Mouse (Mus musculus): Measurements from ENCODE around the gene Gm26661. TPM values are rescaled to one million over a fixed set of nuclear protein-coding genes. Genes with fewer than 3 reads are reported as not detected.

Gene Gm26661
- not detected for total RNA-seq (2021)
- long read RNA-seq, experiment 1, result 0 reads
- long read RNA-seq, experiment 2, result 0 reads

DNA sequence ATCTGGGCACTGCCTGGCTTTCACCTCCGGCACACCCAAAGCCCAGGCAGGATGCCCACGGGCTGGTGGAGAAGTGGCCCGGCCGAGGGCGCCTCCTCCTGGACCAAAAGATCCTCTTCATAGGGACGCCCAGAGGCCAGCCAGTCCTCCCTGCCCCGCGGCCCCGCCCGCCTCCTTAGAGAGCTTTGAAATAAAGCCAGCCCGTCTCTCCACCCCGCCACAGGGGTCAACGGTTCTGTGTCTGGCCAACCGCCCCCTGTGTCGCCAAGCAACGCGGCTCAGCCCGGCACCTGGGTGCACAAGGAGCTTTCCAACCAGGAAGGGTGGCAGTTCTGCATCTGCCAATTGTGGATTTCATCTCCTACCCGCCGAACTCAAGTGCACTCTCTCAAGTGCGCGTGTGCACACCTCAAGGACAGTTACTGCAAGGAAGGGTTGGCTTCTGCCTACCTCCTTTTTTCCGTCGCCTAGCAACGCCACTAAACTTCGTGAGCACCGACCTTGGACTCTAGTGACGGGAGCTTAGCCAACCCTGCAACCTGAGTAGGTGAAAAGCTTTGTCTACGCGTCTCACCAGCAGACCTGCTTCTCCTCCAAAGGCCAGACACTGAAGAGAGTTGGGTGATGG, at the start of gene Gm26661:
Gene Gm26661 (plus strand): TSS at position 56 of the 628 bp plus-strand sequence.
- Histone ChIP-seq H3K27ac (no peak within 1 kb of the TSS), H3K4me3 (peak within 1 kb of the TSS; percentile 43)
- intact Hi-C loops (cut with DNase I), result no loop called here
- peak; percentile 42 to 47 for DNase-seq (ENCODE audit: extremely low spot score in 1 of 2, low spot score in 2 of 2)
- peak; percentile 33 for TF ChIP-seq CTCF (IDR thresholded peaks at IDR 0.05)

DNA sequence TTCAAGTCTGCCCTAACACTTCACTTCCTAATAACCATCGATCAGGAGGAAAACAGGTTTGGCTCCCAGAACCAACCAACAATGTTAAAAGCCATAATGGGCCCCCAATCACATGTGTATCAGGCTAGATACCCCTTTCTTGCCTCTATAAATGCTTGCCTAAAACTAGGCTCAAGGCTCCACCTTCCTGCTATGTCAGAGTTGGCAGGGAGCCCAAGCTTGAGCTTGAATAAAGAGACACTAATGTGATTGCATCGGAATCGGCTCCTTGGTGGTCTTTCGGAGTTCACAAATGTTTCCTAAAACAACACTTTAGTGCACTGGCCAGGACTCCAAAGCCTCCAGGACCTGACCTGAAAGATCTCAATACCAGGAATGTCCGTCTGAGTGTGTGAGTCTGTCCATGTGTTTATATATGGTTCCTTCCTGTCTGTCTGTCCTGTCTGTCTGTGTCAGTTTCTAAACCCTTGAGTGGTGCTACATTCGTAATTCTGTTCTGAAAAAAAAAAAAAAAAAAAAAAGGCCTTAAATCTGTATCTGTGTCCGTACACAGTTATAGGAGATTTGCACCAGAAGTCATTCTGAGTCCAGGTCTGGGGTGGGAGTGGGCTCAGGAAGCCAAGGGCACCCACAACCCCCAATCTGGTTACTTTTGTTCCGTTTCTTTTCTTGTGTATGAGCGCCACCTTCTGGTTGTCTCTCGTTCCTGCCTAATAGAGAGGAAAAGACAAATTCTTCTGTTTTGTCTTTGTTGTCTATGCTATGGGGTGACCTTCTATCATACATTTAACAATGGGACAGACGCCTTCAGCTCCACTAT, 42.2 kb upstream of the Gm26661 start:
- no peak overlapping the region for H3K4me3 ChIP-seq
- no peak overlapping the region for H3K27ac ChIP-seq
- TF ChIP-seq CTCF (IDR thresholded peaks at IDR 0.05), result peak; percentile 80
- intact Hi-C loops (cut with DNase I), result no loop called here
- peak; percentile 40 to 53 for DNase-seq (ENCODE audit: extremely low spot score in 1 of 2, low spot score in 2 of 2)

DNA sequence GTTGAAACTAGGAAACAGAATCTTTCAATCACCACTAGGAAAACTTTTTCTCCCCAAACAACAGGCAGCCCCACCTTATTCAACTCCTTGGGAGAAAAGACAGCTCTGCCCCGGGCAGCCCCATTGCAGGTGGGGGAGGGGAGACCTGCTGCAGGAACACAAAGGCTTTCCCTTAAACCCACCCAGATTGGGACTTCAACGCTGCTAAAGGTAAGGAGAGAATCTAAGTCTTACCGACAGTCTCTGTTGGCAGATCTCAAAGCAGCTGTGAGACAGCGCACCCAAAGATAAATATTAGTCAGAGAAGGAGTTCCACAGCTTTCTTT, 41.7 kb upstream of the Gm26661 start:
- intact Hi-C loops (cut with DNase I), result no loop called here
- DNase-seq (ENCODE audit: extremely low spot score in 1 of 2, low spot score in 2 of 2), result no peak
- no peak overlapping the region for H3K27ac ChIP-seq
- no peak overlapping the region for H3K4me3 ChIP-seq
- no peak for TF ChIP-seq CTCF (IDR thresholded peaks at IDR 0.05)

DNA sequence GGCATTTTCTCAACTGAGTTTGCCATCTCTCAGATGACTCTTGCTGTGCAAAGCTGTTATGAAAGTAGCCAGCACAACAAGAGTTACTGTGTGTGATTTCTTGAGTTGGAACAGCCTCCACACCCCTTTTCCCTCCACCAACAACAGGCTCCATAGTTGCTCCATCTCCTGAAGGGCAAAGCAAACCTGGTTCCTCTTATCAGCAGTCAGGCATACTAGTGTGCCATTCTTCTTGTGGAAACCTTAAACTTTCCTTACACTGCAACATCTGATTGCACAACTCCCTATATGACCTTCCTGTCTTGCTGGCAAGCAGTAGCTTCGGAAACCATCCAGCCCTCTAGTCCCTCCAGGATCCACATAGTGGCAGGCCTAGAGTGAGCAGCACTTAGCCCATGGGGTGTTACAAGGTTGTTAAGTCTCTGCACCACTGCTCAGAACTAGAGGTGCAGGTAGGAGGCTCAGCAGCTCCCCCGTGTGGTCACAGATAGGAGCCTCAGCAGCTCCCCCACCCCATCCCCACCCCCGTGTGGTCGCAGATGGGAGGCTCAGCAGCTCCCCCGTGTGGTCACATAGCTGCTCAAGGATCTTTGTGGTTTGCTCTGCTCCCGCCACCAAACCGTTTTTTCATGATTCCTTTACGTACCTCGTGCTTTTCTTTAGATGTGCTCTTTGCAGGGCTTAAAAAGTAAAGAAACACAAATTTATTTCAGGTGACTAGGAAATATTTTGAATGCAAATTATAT, 25.6 kb upstream of the Gm26661 start:
- intact Hi-C loops (cut with DNase I), result no loop called here
- no peak overlapping the region for H3K27ac ChIP-seq
- TF ChIP-seq CTCF (IDR thresholded peaks at IDR 0.05), result peak; percentile 99
- peak; percentile 73 to 82 for DNase-seq (ENCODE audit: extremely low spot score in 1 of 2, low spot score in 2 of 2)
- no peak overlapping the region for H3K4me3 ChIP-seq

DNA sequence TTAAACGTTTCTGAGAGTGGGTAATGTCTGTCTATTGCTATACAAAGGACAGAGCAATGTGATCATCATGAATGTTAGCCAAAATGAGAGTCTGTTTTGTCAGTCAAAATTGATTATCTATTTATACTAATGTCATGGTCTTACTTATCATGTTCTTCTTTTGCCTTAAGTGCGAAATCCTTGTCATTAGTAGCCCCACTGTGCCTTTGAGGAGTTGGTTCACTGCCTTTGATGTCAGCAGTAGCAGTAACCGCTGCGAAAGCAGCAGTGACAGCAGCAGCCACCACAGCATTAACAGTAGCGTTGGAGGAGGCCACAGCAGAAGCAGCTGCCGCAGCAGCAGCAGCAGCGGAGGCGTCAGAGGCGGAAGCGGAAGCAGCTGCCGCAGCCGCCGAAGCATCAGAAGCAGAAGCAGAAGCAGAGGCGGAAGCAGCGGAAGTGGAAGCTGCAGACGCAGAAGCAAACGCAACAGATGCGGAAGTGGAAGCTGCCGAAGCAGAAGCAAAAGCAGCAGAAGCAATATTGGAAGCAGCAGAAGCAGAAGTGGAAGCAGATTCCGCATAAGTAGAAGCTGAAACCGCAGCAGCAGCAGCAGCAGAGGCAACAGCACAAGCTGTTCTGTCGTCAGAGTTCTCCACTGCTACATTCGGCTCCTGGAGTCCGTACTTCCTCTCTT, 17.5 kb upstream of the Gm26661 start:
- Histone ChIP-seq H3K4me3 (peak overlapping the region; percentile 39), H3K27ac (peak overlapping the region; percentile 44; the same call in 1 of the 2 replicates)
- intact Hi-C loops (cut with DNase I), result no loop called here
- TF ChIP-seq CTCF (IDR thresholded peaks at IDR 0.05), result no peak
- peak in 1 of 2 experiments; percentile 47 for DNase-seq (ENCODE audit: extremely low spot score in 1 of 2, low spot score in 2 of 2)

DNA sequence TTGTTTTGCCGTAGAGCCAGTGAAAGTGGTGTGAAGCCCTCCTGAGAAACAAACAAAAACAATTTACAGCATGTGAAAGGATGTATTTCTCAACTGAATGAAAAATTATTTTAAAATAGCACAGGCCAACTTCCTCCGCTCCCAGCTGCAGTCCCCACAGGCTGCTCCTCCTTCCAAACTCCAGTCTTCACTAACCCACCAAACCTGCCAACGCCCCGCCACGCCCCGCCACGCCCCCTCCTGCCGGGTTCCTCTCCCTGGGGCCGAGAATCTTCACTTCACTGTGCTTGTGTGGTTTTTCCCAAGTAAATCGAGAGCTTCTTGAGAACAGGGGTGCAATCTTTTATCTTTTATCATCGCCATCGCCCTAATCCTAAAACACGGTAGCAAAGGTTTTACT, 5.3 kb upstream of the Gm26661 start:
- no peak for DNase-seq (ENCODE audit: extremely low spot score in 1 of 2, low spot score in 2 of 2)
- TF ChIP-seq CTCF (IDR thresholded peaks at IDR 0.05), result no peak
- H3K4me3 ChIP-seq, result no peak overlapping the region
- intact Hi-C loops (cut with DNase I), result no loop called here
- no peak overlapping the region for H3K27ac ChIP-seq

DNA sequence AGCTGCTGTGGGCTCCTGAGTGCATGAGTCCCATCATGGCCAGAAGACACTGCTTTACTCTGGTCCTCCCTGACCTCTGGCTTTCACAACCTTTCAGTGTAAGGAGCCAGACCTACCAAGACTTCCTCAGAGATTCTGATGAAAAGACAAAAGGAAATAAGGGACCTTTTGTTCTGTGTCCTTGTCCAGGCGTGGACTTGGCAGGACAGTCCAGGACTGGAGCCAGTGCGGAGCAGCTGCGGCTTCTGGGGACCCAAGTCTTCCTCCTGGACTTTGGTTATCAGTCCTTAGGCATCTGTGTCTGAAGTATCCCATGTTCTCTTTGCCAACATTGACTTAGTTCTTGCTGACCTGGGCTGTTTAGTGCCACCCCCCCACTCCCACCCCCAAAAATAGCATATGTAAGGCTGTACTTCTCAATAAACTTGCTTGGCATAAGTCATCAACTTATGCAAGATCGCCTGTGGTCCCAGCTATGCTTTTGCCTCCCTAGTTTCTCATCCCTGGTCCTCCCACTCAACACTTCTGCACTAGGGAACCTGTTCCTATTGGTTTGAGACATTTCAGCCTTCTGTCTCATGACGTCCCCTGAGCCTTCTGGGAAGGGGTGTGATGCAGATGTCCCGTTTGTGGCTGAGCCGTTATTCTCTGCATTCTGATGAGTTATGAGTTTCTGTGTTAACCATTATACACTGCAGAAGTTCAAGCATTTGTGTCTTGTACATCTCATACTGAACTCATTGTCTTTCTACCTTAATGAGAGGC, 1.9 kb upstream of the Gm26661 start:
- Histone ChIP-seq H3K4me3 (no peak overlapping the region), H3K27ac (no peak overlapping the region)
- TF ChIP-seq CTCF (IDR thresholded peaks at IDR 0.05), result no peak
- intact Hi-C loops (cut with DNase I), result no loop called here
- DNase-seq (ENCODE audit: extremely low spot score in 1 of 2, low spot score in 2 of 2), result no peak

DNA sequence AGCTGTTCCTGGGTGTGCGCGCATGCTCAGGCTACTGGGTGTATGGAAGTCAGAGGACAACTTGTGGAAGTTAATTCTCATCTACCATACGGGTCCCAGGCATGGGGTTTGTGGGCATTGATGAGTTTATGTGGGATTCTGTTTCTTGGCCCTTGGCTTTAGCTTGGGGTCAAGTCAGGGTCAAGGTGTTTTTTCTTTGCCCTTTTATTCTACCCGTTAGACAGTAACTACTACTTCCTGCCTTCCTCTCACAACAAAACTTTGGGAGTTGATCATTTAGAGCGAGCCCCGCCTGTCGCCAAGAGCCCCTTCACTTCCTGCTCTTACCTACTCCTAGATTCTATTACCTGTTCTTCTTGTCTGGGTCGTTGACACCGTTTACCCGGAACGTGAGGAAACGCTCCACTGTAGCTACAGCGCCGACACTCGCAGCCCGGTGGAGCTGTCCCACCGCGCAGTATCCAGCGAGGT, 291 bp upstream of the Gm26661 start:
- no peak for TF ChIP-seq CTCF (IDR thresholded peaks at IDR 0.05)
- intact Hi-C loops (cut with DNase I), result no loop called here
- no peak for DNase-seq (ENCODE audit: extremely low spot score in 1 of 2, low spot score in 2 of 2)
- no peak overlapping the region for H3K27ac ChIP-seq
- H3K4me3 ChIP-seq, result peak overlapping the region; percentile 43

DNA sequence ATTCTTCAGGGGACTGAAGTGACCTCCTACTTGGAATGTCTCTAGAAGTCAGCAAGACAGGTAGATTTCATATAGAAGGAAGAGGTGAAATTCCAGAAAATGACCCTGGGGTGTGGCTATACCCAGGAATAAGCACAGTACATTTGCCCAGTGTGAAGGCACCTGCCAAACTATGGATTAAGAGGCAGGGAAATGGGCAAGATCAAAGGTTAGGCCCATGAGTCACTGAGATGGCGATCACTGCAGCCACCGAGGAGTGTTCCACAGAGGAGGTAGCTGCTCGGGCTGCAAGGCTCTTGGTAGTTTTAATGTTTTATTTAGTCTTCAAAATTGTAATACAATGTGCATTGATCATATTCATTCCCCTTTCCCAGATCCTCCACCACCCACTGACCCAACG, 4.6 kb downstream of the Gm26661 start:
- no peak for TF ChIP-seq CTCF (IDR thresholded peaks at IDR 0.05)
- intact Hi-C loops (cut with DNase I), result no loop called here
- Histone ChIP-seq H3K27ac (no peak overlapping the region), H3K4me3 (no peak overlapping the region)
- no peak for DNase-seq (ENCODE audit: extremely low spot score in 1 of 2, low spot score in 2 of 2)

DNA sequence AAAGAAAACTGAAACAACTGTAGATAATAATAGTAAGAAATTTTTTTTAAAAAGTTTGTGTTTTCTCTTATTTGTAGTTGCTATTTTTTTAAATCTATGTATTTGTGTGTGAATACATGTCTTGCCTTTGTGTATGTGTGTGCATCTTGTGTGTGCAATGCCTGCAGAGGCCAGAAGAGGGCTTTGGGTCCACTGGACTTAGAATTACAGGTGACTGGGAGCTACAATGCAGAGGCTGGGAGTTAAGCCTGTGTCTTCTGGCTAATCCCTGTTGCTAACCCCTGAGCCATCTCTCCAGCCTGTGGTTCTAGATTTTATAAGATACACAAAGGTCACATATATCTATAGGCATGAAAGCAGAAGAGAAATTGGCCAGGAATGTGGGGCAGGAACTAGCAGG, 9.2 kb downstream of the Gm26661 start:
- DNase-seq (ENCODE audit: extremely low spot score in 1 of 2, low spot score in 2 of 2), result no peak
- TF ChIP-seq CTCF (IDR thresholded peaks at IDR 0.05), result no peak; the same call in 1 of the 2 replicates
- H3K27ac ChIP-seq, result no peak overlapping the region
- H3K4me3 ChIP-seq, result no peak overlapping the region
- intact Hi-C loops (cut with DNase I), result no loop called here

DNA sequence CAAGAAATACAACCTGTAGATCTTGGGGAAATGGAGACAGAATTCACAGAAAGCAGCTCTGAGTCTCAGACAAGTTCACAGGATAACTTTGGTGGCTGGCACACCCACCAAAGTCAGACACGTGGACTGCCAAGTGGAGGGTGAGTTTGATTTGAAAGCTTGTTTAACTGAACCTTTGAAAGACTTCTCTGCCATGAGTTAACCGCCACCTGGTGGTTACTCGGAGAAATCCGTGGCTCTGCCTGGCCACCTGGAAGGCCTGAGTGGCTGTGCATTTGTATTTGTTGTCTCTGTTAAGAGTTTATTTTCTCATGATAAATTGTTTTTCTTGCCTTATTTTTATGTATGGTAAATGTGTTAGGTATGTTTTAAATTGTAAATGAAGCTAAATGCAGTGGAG, 10.4 kb downstream of the Gm26661 start:
- peak; percentile 80 for TF ChIP-seq CTCF (IDR thresholded peaks at IDR 0.05)
- DNase-seq (ENCODE audit: extremely low spot score in 1 of 2, low spot score in 2 of 2), result peak in 1 of 2 experiments; percentile 44
- Histone ChIP-seq H3K4me3 (no peak overlapping the region), H3K27ac (no peak overlapping the region)
- intact Hi-C loops (cut with DNase I), result no loop called here

Data from left cerebral cortex, adult 2 months (tissue).